ENCODE assay signal across 9 mouse cellular contexts in the genomic region with DNA sequence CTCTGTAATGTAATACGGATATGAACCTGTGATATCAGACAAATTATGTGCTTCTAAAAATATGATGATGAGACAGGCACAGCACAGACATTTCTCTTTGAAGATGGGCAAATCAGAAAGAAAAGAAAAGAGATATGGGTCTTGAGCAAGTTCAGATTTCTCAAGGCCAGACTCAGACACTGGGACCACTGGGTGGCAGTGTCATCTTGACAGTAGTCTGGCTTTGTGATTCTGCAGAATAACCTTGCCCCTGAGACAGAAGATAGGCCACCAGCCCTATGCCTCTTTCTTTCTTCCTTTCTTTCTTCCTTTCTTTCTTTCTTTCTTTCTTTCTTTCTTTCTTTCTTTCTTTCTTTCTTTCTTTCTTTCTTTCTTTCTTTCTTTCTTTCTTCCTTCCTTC.
DNase-seq lines count a peak whose midpoint lies in the region; ATAC-seq and TF ChIP-seq lines count a peak whose summit lies in the region.
"Had no signal": no experiment of that assay in that cellular context is flagged by ENCODE, and none has a peak within 500 bp of the region (broad histone marks: within the 10 kb centered on the region; RNA-seq: fewer than 3 reads in every experiment).

No protein-coding gene starts in this region.

- H3K27ac ChIP-seq in intestine, postnatal 0 days (ENCODE audit: low read depth, low read length), result no peak overlapping the region
- no peak overlapping the region for H3K27ac ChIP-seq in intestine, embryonic 16.5 days (ENCODE audit: low read length)
- no peak overlapping the region for H3K27ac ChIP-seq in neural tube, embryonic 15.5 days (replicated peaks)
- H3K27ac ChIP-seq: neural tube, embryonic 12.5 days had no signal

- DNase-seq in 3T3-L1 (ENCODE audit: low read depth, low spot score) (peak; percentile 12), Patski (ENCODE audit: low read depth, low spot score) (no peak)
- DNase-seq in cerebellum, postnatal 36 days, result peak; percentile 28 to 36
- DNase-seq in left cerebral cortex, postnatal 36 days (ENCODE audit: low spot score in 2 of 2), result no peak

- POLR2A ChIA-PET in Patski (lab: Charles Lee), result no interaction called here

- intact Hi-C loops in left cerebral cortex, postnatal 36 days (cut with DNase I), result no loop called here

- CTCF ChIA-PET in Patski (lab: Charles Lee), result no interaction called here

- no peaks in the 10 kb centered on the region for H3K9me3 ChIP-seq in intestine, postnatal 0 days (ENCODE audit: control insufficient read depth)
- H3K9me3 ChIP-seq in intestine, embryonic 16.5 days (ENCODE audit: control insufficient read depth, low read length), result no peaks in the 10 kb centered on the region
- H3K9me3 ChIP-seq in neural tube, embryonic 15.5 days (replicated peaks), result no peaks in the 10 kb centered on the region
- H3K9me3 ChIP-seq: neural tube, embryonic 12.5 days had no signal

- H3K9ac ChIP-seq in intestine, postnatal 0 days (ENCODE audit: low read depth, low read length), result no peak overlapping the region
- H3K9ac ChIP-seq in intestine, embryonic 16.5 days (ENCODE audit: low read depth, low read length), result no peak overlapping the region
- no peak overlapping the region for H3K9ac ChIP-seq in neural tube, embryonic 15.5 days (replicated peaks)
- H3K9ac ChIP-seq: neural tube, embryonic 12.5 days had no signal

- no peaks in the 10 kb centered on the region for H3K4me1 ChIP-seq in intestine, postnatal 0 days (replicated peaks; ENCODE audit: control insufficient read depth, insufficient read depth, low read length)
- no peaks in the 10 kb centered on the region for H3K4me1 ChIP-seq in intestine, embryonic 16.5 days (ENCODE audit: control insufficient read depth, insufficient read depth, low read length)
- H3K4me1 ChIP-seq in neural tube, embryonic 15.5 days, result no peaks in the 10 kb centered on the region
- H3K4me1 ChIP-seq: neural tube, embryonic 12.5 days had no signal

- ATAC-seq in intestine, postnatal 0 days, result no peak
- no peak for ATAC-seq in intestine, embryonic 16.5 days
- no peak for ATAC-seq in Patski
- no peak for ATAC-seq in erythroid progenitor cell, adult 5-6 weeks (replicated peaks; ENCODE audit: low FRiP score, poor library complexity, severe bottlenecking)
- no peak for ATAC-seq in neural tube, embryonic 15.5 days (ENCODE audit: low FRiP score)

- H3K4me3 ChIP-seq in intestine, postnatal 0 days (ENCODE audit: low read depth, low read length), result no peak overlapping the region
- no peak overlapping the region for H3K4me3 ChIP-seq in intestine, embryonic 16.5 days (ENCODE audit: low read length)
- no peak overlapping the region for H3K4me3 ChIP-seq in neural tube, embryonic 15.5 days (replicated peaks)
- H3K4me3 ChIP-seq: neural tube, embryonic 12.5 days had no signal

- in situ Hi-C loops in Patski (cut with MboI; ENCODE audit: low pct_unique_long_range_greater_than_20kb), result no loop called here

- TF ChIP-seq CTCF in intestine, postnatal 0 days (IDR thresholded peaks at IDR 0.05; ENCODE audit: low read depth), result peak; percentile 55
- TF ChIP-seq CTCF in Patski (IDR thresholded peaks at IDR 0.05), result peak; percentile 41

- no peaks in the 10 kb centered on the region for H3K27me3 ChIP-seq in intestine, postnatal 0 days (replicated peaks; ENCODE audit: control insufficient read depth, insufficient read depth, low read length)
- H3K27me3 ChIP-seq in intestine, embryonic 16.5 days (replicated peaks; ENCODE audit: control insufficient read depth, insufficient read depth, low read length), result no peaks in the 10 kb centered on the region
- H3K27me3 ChIP-seq in Patski, result peaks cover 31% of the 10 kb centered on the region
- no peaks in the 10 kb centered on the region for H3K27me3 ChIP-seq in neural tube, embryonic 15.5 days (replicated peaks)
- H3K27me3 ChIP-seq: neural tube, embryonic 12.5 days had no signal

- 77% methylated on average over 1 of the region's 1 CpGs for WGBS in intestine, postnatal 0 days
- 77% methylated on average over 1 of the region's 1 CpGs for WGBS in intestine, embryonic 16.5 days
- 83% methylated on average over 1 of the region's 1 CpGs for WGBS in neural tube, embryonic 15.5 days

- no peak overlapping the region for H3K4me2 ChIP-seq in intestine, postnatal 0 days (replicated peaks; ENCODE audit: low read depth)
- H3K4me2 ChIP-seq in intestine, embryonic 16.5 days (ENCODE audit: low read depth, low read length), result no peak overlapping the region
- H3K4me2 ChIP-seq in neural tube, embryonic 15.5 days, result no peak overlapping the region
- H3K4me2 ChIP-seq: neural tube, embryonic 12.5 days had no signal

- H3K36me3 ChIP-seq in intestine, postnatal 0 days (ENCODE audit: control insufficient read depth, insufficient read depth), result no peaks in the 10 kb centered on the region
- no peaks in the 10 kb centered on the region for H3K36me3 ChIP-seq in intestine, embryonic 16.5 days (ENCODE audit: control insufficient read depth, insufficient read depth, low read length)
- no peaks in the 10 kb centered on the region for H3K36me3 ChIP-seq in neural tube, embryonic 15.5 days
- H3K36me3 ChIP-seq: neural tube, embryonic 12.5 days had no signal

Comparison
In these comparisons a context has a peak if more than half of its experiments do, and no peak if none do; other contexts are left out.
1. DNase-seq: peak in 3T3-L1 (single experiment) and cerebellum, postnatal 36 days (2 of 2); none in Patski (single experiment) and left cerebral cortex, postnatal 36 days (0 of 2).